ENCODE assay signal across 8 mouse cellular contexts in genomic region chr19:37177819-37178708, GRCm38 (mm10). TPM values are rescaled to one million over a fixed set of nuclear protein-coding genes. Genes with fewer than 3 reads are reported as not detected.
DNase-seq lines count a peak whose midpoint lies in the region; ATAC-seq lines count a peak whose summit lies in the region.

No protein-coding gene starts in this region.

- H3K9me3 ChIP-seq in embryonic facial prominence, embryonic 11.5 days (replicated peaks; ENCODE audit: control insufficient read depth, low read length), result no peaks in the 10 kb centered on the region
- H3K9me3 ChIP-seq in limb, embryonic 13.5 days, result no peaks in the 10 kb centered on the region
- H3K9me3 ChIP-seq in midbrain, embryonic 12.5 days, result no peaks in the 10 kb centered on the region

- H3K4me2 ChIP-seq in embryonic facial prominence, embryonic 11.5 days (ENCODE audit: low read depth, low read length), result no peak overlapping the region; the same call in 1 of the 2 replicates
- H3K4me2 ChIP-seq in limb, embryonic 13.5 days (replicated peaks), result peak overlapping the region; percentile 56
- peak overlapping the region; percentile 36 for H3K4me2 ChIP-seq in midbrain, embryonic 12.5 days (replicated peaks)

- DNase-seq in 3134 (ENCODE audit: extremely low read depth, insufficient read length, low spot score), result peak; percentile 41
- peak; percentile 84 for DNase-seq in adrenal gland, postnatal 14 days
- DNase-seq in embryonic facial prominence, embryonic 11.5 days (ENCODE audit: low spot score), result peak; percentile 78
- DNase-seq in heart, adult 11 months, result peak; percentile 95
- peak; percentile 70 for DNase-seq in kidney, adult 11 months
- DNase-seq in spleen, postnatal 36 days (ENCODE audit: low spot score in 2 of 2), result peak; percentile 40 to 58

- no peak overlapping the region for H3K27ac ChIP-seq in embryonic facial prominence, embryonic 11.5 days (replicated peaks; ENCODE audit: low read depth, low read length)
- H3K27ac ChIP-seq in limb, embryonic 13.5 days, result no peak overlapping the region
- 0 out of 2 replicates have a peak overlapping the region, but pooled peaks have one; percentile 32 for H3K27ac ChIP-seq in midbrain, embryonic 12.5 days (replicated peaks)

- peaks cover 14% of the 10 kb centered on the region for H3K27me3 ChIP-seq in embryonic facial prominence, embryonic 11.5 days (ENCODE audit: control insufficient read depth, insufficient read depth, low read length)
- peaks cover 26% of the 10 kb centered on the region for H3K27me3 ChIP-seq in limb, embryonic 13.5 days
- H3K27me3 ChIP-seq in midbrain, embryonic 12.5 days, result peaks cover 12% of the 10 kb centered on the region

- H3K9ac ChIP-seq in embryonic facial prominence, embryonic 11.5 days (replicated peaks; ENCODE audit: low read length), result no peak overlapping the region
- H3K9ac ChIP-seq in limb, embryonic 13.5 days, result no peak overlapping the region
- H3K9ac ChIP-seq in midbrain, embryonic 12.5 days (replicated peaks), result no peak overlapping the region

- 0 out of 2 replicates have a peak overlapping the region, but pooled peaks have one; percentile 15 for H3K4me3 ChIP-seq in embryonic facial prominence, embryonic 11.5 days (ENCODE audit: low read depth, low read length)
- H3K4me3 ChIP-seq in limb, embryonic 13.5 days, result peak overlapping the region; percentile 34
- peak overlapping the region; percentile 38 for H3K4me3 ChIP-seq in midbrain, embryonic 12.5 days

- WGBS in embryonic facial prominence, embryonic 11.5 days, result 16% methylated on average over 17 of the region's 17 CpGs
- WGBS in limb, embryonic 13.5 days, result 17% methylated on average over 17 of the region's 17 CpGs
- 12% methylated on average over 17 of the region's 17 CpGs for WGBS in midbrain, embryonic 12.5 days

- ATAC-seq in embryonic facial prominence, embryonic 11.5 days (replicated peaks; ENCODE audit: insufficient number of reproducible peaks, low FRiP score, low TSS enrichment, low read depth), result 0 out of 2 replicates have a peak, but pooled peaks have one; percentile 66
- peak; percentile 74; the same call in 1 of the 2 replicates for ATAC-seq in limb, embryonic 13.5 days (ENCODE audit: low FRiP score, low read depth)
- peak; percentile 78 for ATAC-seq in midbrain, embryonic 12.5 days (ENCODE audit: low FRiP score, low read depth)

- no peaks in the 10 kb centered on the region for H3K36me3 ChIP-seq in embryonic facial prominence, embryonic 11.5 days (replicated peaks; ENCODE audit: control insufficient read depth, insufficient read depth, low read depth, low read length)
- no peaks in the 10 kb centered on the region for H3K36me3 ChIP-seq in limb, embryonic 13.5 days
- H3K36me3 ChIP-seq in midbrain, embryonic 12.5 days, result no peaks in the 10 kb centered on the region

- no peaks in the 10 kb centered on the region for H3K4me1 ChIP-seq in embryonic facial prominence, embryonic 11.5 days (ENCODE audit: control insufficient read depth, insufficient read depth, low read length)
- H3K4me1 ChIP-seq in limb, embryonic 13.5 days, result peaks cover 12% of the 10 kb centered on the region
- peaks cover 17% of the 10 kb centered on the region for H3K4me1 ChIP-seq in midbrain, embryonic 12.5 days

RNA-seq across cellular contexts. Expression of gene March5, which starts 29.3 kb away (rescaled TPM):
- total RNA-seq in adrenal gland, postnatal 14 days (2021), result 143 TPM in 2 replicates
- polyA plus RNA-seq in embryonic facial prominence, embryonic 11.5 days (2014; fragmentation: Nextera tagmentation; extraction: Ambion mirVana), result 173 and 175 TPM in 2 replicates
- 109 and 112 TPM in 2 replicates for polyA plus RNA-seq in limb, embryonic 13.5 days (2015; fragmentation: Nextera tagmentation; extraction: Ambion mirVana)
- polyA plus RNA-seq in midbrain, embryonic 12.5 days (2016; fragmentation: Nextera tagmentation; extraction: Ambion mirVana), result 150 and 161 TPM in 2 replicates

RNA-seq across cellular contexts. Expression of gene Cpeb3, which starts 30.3 kb away (rescaled TPM):
- 15.4 and 19.3 TPM in 2 replicates for total RNA-seq in adrenal gland, postnatal 14 days (2021)
- 0.77 and 0.91 TPM in 2 replicates for polyA plus RNA-seq in embryonic facial prominence, embryonic 11.5 days (2014; fragmentation: Nextera tagmentation; extraction: Ambion mirVana)
- polyA plus RNA-seq in limb, embryonic 13.5 days (2015; fragmentation: Nextera tagmentation; extraction: Ambion mirVana), result 1.0 and 1.5 TPM in 2 replicates
- polyA plus RNA-seq in midbrain, embryonic 12.5 days (2016; fragmentation: Nextera tagmentation; extraction: Ambion mirVana), result 4.8 and 6.7 TPM in 2 replicates

Comparison
In these comparisons a context has a peak if more than half of its experiments do, and no peak if none do; other contexts are left out.
1. DNase-seq: peak in every context shown above with its lines; median percentile 95 in heart, adult 11 months; 84 in adrenal gland, postnatal 14 days; 78 in embryonic facial prominence, embryonic 11.5 days; 70 in kidney, adult 11 months; 49 in spleen, postnatal 36 days; 41 in 3134.